Mouse (Mus musculus) cortical plate, adult 2 months (tissue): ENCODE results near the gene Olfm1.

ENCODE experiments used
- CTCF ChIP-seq: fragments of 200-500 bp; IDR thresholded peaks from 2 replicates; pipeline ENCODE4 v1.5.1; 2011; ENCODE audit warnings: mild to moderate bottlenecking, control low read depth, low read length; ENCODE audit not compliant: insufficient read depth; ENCODE audit errors: extremely low read depth
- POLR2A ChIP-seq: fragments of 200-500 bp; IDR thresholded peaks from 2 replicates; pipeline ENCODE4 v1.6.1; 2011; ENCODE audit warnings: mild to moderate bottlenecking, low read length, control low read depth; ENCODE audit not compliant: insufficient read depth; ENCODE audit errors: extremely low read depth

DNA sequence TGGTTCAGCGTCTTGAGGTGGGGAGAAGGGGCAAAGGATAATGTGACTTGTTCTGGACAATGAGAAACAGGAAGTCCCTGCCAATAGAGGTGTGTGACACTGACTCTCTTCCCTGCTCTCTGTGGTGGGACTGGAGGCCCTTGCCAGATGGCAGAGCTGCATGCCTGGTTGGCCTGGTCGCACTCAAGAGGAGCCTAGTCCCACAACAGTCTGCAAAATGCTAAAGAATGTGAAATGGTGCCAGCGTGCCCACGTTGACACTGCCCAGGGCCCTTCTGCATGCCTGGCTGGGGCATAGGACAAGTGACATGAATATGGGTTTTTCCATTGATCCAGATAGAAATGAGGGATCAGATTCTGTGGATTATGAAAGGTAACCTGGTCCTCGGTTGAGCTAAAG, 81.2 kb downstream of the Olfm1 start:
- TF ChIP-seq CTCF (no peak), POLR2A (no peak)
